Mouse (Mus musculus): ENCODE data around the gene Phtf1. TPM values are rescaled to one million over a fixed set of nuclear protein-coding genes. Genes with fewer than 3 reads are reported as not detected.

Phtf1 gene
- polyA plus RNA-seq (2012; rRNA removed; ENCODE audit: low replicate concordance): 4.1 and 9.4 TPM in 2 replicates

GRCm38 (mm10) chr3:103967861-103968691 is at the start of gene Phtf1:
Gene Phtf1, plus strand, starts transcription at chr3:103968110.

Other genes starting within 250 kb of the Phtf1 start
- 7.1 and 68.9 TPM in 2 replicates for gene Olfml3, start 230.1 kb upstream of the Phtf1 start, polyA plus RNA-seq (2012; rRNA removed; ENCODE audit: low replicate concordance)
- not detected in 2 replicates for gene Gm10964, start 228.7 kb upstream of the Phtf1 start, polyA plus RNA-seq (2012; rRNA removed; ENCODE audit: low replicate concordance)
- gene Hipk1, start 176.5 kb upstream of the Phtf1 start, polyA plus RNA-seq (2012; rRNA removed; ENCODE audit: low replicate concordance): 73.0 and 79.2 TPM in 2 replicates
- gene Dclre1b, start 158.7 kb upstream of the Phtf1 start, polyA plus RNA-seq (2012; rRNA removed; ENCODE audit: low replicate concordance): 19.1 and 19.6 TPM in 2 replicates
- 17.5 and 20.9 TPM in 2 replicates for gene Ap4b1, start 158.6 kb upstream of the Phtf1 start, polyA plus RNA-seq (2012; rRNA removed; ENCODE audit: low replicate concordance)
- 0.14 and 0.86 TPM in 2 replicates for gene Gm43064, start 158.5 kb upstream of the Phtf1 start, polyA plus RNA-seq (2012; rRNA removed; ENCODE audit: low replicate concordance)
- gene Bcl2l15, start 135.5 kb upstream of the Phtf1 start, polyA plus RNA-seq (2012; rRNA removed; ENCODE audit: low replicate concordance): 4.8 TPM in 1 of 2 replicates, not detected in the other
- 2.4 and 9.0 TPM in 2 replicates for gene Ptpn22, start 108.3 kb upstream of the Phtf1 start, polyA plus RNA-seq (2012; rRNA removed; ENCODE audit: low replicate concordance)
- gene Rsbn1, start 54.0 kb upstream of the Phtf1 start, polyA plus RNA-seq (2012; rRNA removed; ENCODE audit: low replicate concordance): 2.4 and 6.3 TPM in 2 replicates

All from subcutaneous adipose tissue, adult 2 months (tissue).